Mouse (Mus musculus) bone marrow, adult 2 months (tissue): ENCODE data around the gene Nme3.

Experiments used
- CTCF ChIP-seq: fragments of 200-500 bp; IDR thresholded peaks from 2 replicates; pipeline ENCODE4 v1.5.1; 2011; ENCODE audit warnings: low read length, control low read depth; ENCODE audit not compliant: control insufficient read depth, insufficient read depth
- POLR2A ChIP-seq: fragments of 200-500 bp; IDR thresholded peaks from 2 replicates; pipeline ENCODE4 v1.6.1; 2011; ENCODE audit warnings: low read depth, mild to moderate bottlenecking, control low read depth, low read length, borderline replicate concordance; ENCODE audit not compliant: control insufficient read depth

DNA sequence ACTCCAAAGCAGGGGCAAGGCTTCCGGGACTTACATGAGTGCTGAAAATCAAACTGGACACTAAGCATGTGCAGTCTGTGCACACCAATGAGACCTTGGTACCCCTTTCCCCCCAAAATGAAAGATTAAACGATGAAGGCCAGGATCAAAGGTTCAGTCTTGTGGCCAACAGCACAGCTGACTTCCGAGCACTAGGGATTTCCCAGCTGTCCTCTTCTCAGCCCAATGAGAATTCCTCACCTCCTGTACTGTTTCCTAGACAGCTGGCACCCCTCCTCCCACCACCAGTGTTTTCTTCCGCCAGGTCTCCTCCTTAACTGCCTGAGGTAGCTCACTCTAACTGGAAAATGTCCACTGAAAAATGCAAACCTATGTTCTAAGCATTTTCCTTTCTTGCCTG is 36.9 kb downstream of the Nme3 start:
- TF ChIP-seq CTCF = no peak
- TF ChIP-seq POLR2A = no peak
